Mouse (Mus musculus) frontal cortex, postnatal 14 days (tissue): ENCODE results near the gene Cxcl3.
"Not testable (repeated sequence)": the region's sequence is repeated elsewhere in the genome, so short reads cannot be mapped to it uniquely, and the experiment has no call there.

ENCODE experiments used
- DNase-seq, 2 experiments: peaks; one replicate each; pipeline ENCODE4 v3.0.0; 2022; ENCODE audit warnings: low spot score in 2 of 2

The Cxcl3 gene

GRCm38 (mm10) chr5:90790074-90790502 is 4.2 kb downstream of the Cxcl3 start:
- DNase-seq = no peak

- no peak for DNase-seq
Measured at GRCm38 (mm10) chr5:90794195-90794625, 8.3 kb downstream of the Cxcl3 start, which contains the start of gene Cxcl15. Cxcl15 (plus strand) TSS chr5:90794534.

- not testable (repeated sequence) for DNase-seq
Measured at GRCm38 (mm10) chr5:90795392-90795791, 9.5 kb downstream of the Cxcl3 start.

- no peak for DNase-seq
Measured at GRCm38 (mm10) chr5:90804574-90804973, 18.7 kb downstream of the Cxcl3 start.

- no peak for DNase-seq
Measured at GRCm38 (mm10) chr5:90806050-90806449, 20.1 kb downstream of the Cxcl3 start.

GRCm38 (mm10) chr5:90807176-90807950 is 21.5 kb downstream of the Cxcl3 start:
- no peak for DNase-seq

GRCm38 (mm10) chr5:90819756-90820155 is 33.9 kb downstream of the Cxcl3 start:
- DNase-seq = no peak

GRCm38 (mm10) chr5:90832145-90832767 is 46.4 kb downstream of the Cxcl3 start:
- DNase-seq = no peak

GRCm38 (mm10) chr5:90832768-90833388 is 47.0 kb downstream of the Cxcl3 start:
- DNase-seq = no peak

- no peak for DNase-seq
Measured at GRCm38 (mm10) chr5:90834436-90834835, 48.5 kb downstream of the Cxcl3 start.

GRCm38 (mm10) chr5:90838582-90838981 is 52.7 kb downstream of the Cxcl3 start:
- no peak for DNase-seq
